Mouse (Mus musculus) brain, adult 2 months (tissue): ENCODE data around the gene Exd2.

Experiments
- DNase-seq: peaks from one replicate; pipeline ENCODE4 v3.0.0; 2011; ENCODE audit warnings: low read depth, low spot score

The Exd2 gene

GRCm38 (mm10) chr12:80462942-80463651, at the start of gene Exd2:
Exd2 (plus strand) TSS chr12:80463095.
- DNase-seq, result peak; percentile 98

GRCm38 (mm10) chr12:80415100-80415499, 47.8 kb upstream of the Exd2 start:
- DNase-seq, result peak; percentile 61

- DNase-seq, result peak; percentile 63
These were observed 35.2 kb upstream of the Exd2 start for GRCm38 (mm10) chr12:80427683-80428082.

- peak; percentile 24 for DNase-seq
These were observed 29.6 kb upstream of the Exd2 start for GRCm38 (mm10) chr12:80433266-80433665.

- DNase-seq, result peak; percentile 60
These were observed 28.3 kb upstream of the Exd2 start for GRCm38 (mm10) chr12:80434601-80434960.

- peak; percentile 85 for DNase-seq
These were observed 27.8 kb upstream of the Exd2 start for GRCm38 (mm10) chr12:80434961-80435691.

GRCm38 (mm10) chr12:80435887-80436286, 27.0 kb upstream of the Exd2 start:
- DNase-seq, result peak; percentile 41

GRCm38 (mm10) chr12:80436336-80436976, 26.4 kb upstream of the Exd2 start, which contains the start of gene Dcaf5:
Dcaf5 (minus strand) TSS chr12:80436601.
- peak; percentile 96 for DNase-seq

- DNase-seq, result no peak
These were observed 25.7 kb upstream of the Exd2 start for GRCm38 (mm10) chr12:80437051-80437675.

GRCm38 (mm10) chr12:80440957-80441356, 21.9 kb upstream of the Exd2 start:
- DNase-seq, result no peak

- no peak for DNase-seq
These were observed 18.3 kb upstream of the Exd2 start for GRCm38 (mm10) chr12:80444525-80445109.

- no peak for DNase-seq
These were observed 9.4 kb upstream of the Exd2 start for GRCm38 (mm10) chr12:80453506-80453905.

- DNase-seq, result no peak
These were observed 4.9 kb upstream of the Exd2 start for GRCm38 (mm10) chr12:80458033-80458432.

GRCm38 (mm10) chr12:80462292-80462896, 501 bp upstream of the Exd2 start:
- DNase-seq, result peak; percentile 77

- peak; percentile 51 for DNase-seq
These were observed 873 bp downstream of the Exd2 start for GRCm38 (mm10) chr12:80463666-80464269.

- no peak for DNase-seq
These were observed 7.3 kb downstream of the Exd2 start for GRCm38 (mm10) chr12:80470206-80470605.

- peak; percentile 26 for DNase-seq
These were observed 9.0 kb downstream of the Exd2 start for GRCm38 (mm10) chr12:80471926-80472325.

GRCm38 (mm10) chr12:80473731-80474130, 10.8 kb downstream of the Exd2 start:
- no peak for DNase-seq

GRCm38 (mm10) chr12:80479986-80480385, 17.1 kb downstream of the Exd2 start:
- DNase-seq, result no peak

GRCm38 (mm10) chr12:80483397-80483796, 20.5 kb downstream of the Exd2 start:
- no peak for DNase-seq

- DNase-seq, result no peak
These were observed 30.4 kb downstream of the Exd2 start for GRCm38 (mm10) chr12:80493311-80493710.
